Mouse (Mus musculus): ENCODE measurements at regions not wholly inside any gene's neighbourhood (a gene's known extent, or its start where the extent isn't known, plus 50 kb on each side); places are given as distances from the start of the nearest gene placed in this dataset.

DNA sequence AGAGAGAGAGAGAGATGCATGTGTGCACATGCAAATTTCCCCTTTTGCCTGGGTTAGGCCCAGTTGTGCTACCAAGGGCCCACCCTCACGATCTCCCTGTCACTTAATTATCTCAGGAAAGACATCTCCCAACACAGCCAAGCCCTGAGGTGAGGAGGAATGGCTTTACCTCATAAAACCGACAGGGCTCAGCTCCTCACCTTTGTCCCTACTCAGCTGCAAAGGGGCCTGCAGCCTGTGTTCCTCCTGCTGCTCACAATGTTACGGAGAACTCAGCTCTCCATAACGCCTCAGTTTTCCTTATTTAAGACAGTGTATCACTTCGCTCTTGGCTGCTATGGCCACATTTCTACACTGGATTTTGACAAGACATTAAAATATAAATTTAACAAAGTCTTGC, 133.8 kb upstream of the Lrig3 start:
- Histone ChIP-seq H3K9me3 (replicated peaks; ENCODE audit: control insufficient read depth, low read length) (no peaks in the 10 kb centered on the region), H3K27me3 (ENCODE audit: control insufficient read depth, insufficient read depth, low read length) (no peaks in the 10 kb centered on the region), H3K4me2 (ENCODE audit: low read depth, low read length) (no peak overlapping the region), H3K36me3 (ENCODE audit: control insufficient read depth, insufficient read depth) (no peaks in the 10 kb centered on the region), H3K4me1 (ENCODE audit: control insufficient read depth, insufficient read depth, low read length) (no peaks in the 10 kb centered on the region), H3K9ac (ENCODE audit: low read length) (no peak overlapping the region), H3K27ac (ENCODE audit: low read length) (no peak overlapping the region), H3K4me3 (ENCODE audit: low read length) (no peak overlapping the region)
- ATAC-seq (replicated peaks; ENCODE audit: extremely low read depth, insufficient read depth, low FRiP score): no peak
- whole genome bisulfite sequencing: 54% methylated on average over 5 of the region's 5 CpGs

DNA sequence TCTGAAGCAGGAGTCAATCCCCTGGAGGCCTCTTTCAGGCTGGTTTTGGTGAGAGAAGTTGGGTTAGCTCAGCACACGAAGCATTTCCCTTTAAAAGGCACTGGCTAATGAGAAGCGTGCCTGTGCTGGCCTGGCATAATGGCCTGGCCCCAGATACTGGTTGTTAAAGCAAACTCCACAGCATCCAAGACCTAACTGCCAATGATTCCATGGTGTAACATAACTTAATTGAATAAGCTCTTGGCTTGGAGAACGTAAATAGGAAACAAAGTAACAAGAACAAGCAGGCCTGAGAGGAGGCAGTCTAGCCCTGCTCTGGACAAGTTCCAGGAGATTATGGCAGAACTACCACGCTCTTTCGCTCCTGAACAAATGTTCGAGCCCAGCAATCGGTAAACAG, 133.2 kb upstream of the Lrig3 start:
- Histone ChIP-seq H3K27me3 (ENCODE audit: control insufficient read depth, insufficient read depth, low read length) (no peaks in the 10 kb centered on the region), H3K9me3 (replicated peaks; ENCODE audit: control insufficient read depth, low read length) (no peaks in the 10 kb centered on the region), H3K4me2 (ENCODE audit: low read depth, low read length) (no peak overlapping the region), H3K4me1 (ENCODE audit: control insufficient read depth, insufficient read depth, low read length) (no peaks in the 10 kb centered on the region), H3K36me3 (ENCODE audit: control insufficient read depth, insufficient read depth) (no peaks in the 10 kb centered on the region), H3K27ac (ENCODE audit: low read length) (no peak overlapping the region), H3K9ac (ENCODE audit: low read length) (no peak overlapping the region), H3K4me3 (ENCODE audit: low read length) (no peak overlapping the region)
- 73% methylated on average over 7 of the region's 7 CpGs for WGBS
- no peak for ATAC-seq (replicated peaks; ENCODE audit: extremely low read depth, insufficient read depth, low FRiP score)

DNA sequence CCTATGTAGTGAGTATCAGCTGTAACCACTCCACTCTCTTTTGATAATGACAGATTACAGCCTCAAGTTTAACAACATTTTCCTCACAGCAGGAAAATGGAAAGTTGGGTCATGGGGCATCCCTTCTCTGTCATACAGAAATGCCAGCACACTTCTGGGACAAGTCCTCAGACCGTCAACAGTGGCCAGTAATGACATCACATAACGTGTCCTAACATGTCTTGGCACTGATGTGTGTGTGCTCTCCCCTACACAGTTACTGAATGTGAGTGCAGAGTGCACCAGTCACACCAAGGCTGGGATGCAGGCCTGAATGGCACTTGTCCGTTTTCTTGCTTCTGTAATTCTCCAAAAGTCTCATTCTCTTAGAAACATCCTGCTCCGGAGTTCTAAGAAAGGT, 132.0 kb upstream of the Lrig3 start:
- Histone ChIP-seq H3K4me2 (ENCODE audit: low read depth, low read length) (no peak overlapping the region), H3K9me3 (replicated peaks; ENCODE audit: control insufficient read depth, low read length) (no peaks in the 10 kb centered on the region), H3K27ac (ENCODE audit: low read length) (no peak overlapping the region), H3K4me1 (ENCODE audit: control insufficient read depth, insufficient read depth, low read length) (no peaks in the 10 kb centered on the region), H3K9ac (ENCODE audit: low read length) (no peak overlapping the region), H3K27me3 (ENCODE audit: control insufficient read depth, insufficient read depth, low read length) (no peaks in the 10 kb centered on the region), H3K36me3 (ENCODE audit: control insufficient read depth, insufficient read depth) (no peaks in the 10 kb centered on the region), H3K4me3 (ENCODE audit: low read length) (no peak overlapping the region)
- ATAC-seq (replicated peaks; ENCODE audit: extremely low read depth, insufficient read depth, low FRiP score): no peak
- WGBS: 71% methylated on average over 4 of the region's 4 CpGs

DNA sequence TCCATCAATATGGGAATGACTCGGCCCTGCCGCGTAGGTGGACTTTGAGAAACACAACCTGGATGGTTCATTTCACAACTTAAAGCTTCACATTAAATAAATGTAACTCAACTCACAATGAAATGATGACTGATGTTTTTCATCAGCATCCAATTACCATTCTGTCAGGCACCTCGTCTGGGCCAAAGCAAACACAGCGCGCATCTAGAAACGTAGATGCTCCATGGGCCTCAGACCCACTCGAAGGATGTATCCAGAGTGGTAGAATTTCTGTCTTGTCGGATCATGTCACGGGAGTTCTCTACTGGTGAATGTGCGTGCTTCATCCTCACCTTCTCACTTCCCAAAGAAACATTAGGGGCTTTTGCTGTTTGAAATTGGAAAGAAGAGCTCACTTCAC, 127.0 kb upstream of the Lrig3 start:
- ATAC-seq (replicated peaks; ENCODE audit: extremely low read depth, insufficient read depth, low FRiP score): no peak
- WGBS: 55% methylated on average over 11 of the region's 11 CpGs
- no peaks in the 10 kb centered on the region for H3K27me3 ChIP-seq (ENCODE audit: control insufficient read depth, insufficient read depth, low read length)

GRCm38 (mm10) chr10:125839621-125840141, 126.3 kb upstream of the Lrig3 start:
- 26% methylated on average over 5 of the region's 5 CpGs for WGBS
- H3K4me1 ChIP-seq (ENCODE audit: control insufficient read depth, insufficient read depth, low read length): no peaks in the 10 kb centered on the region
- H3K36me3 ChIP-seq (ENCODE audit: control insufficient read depth, insufficient read depth): no peaks in the 10 kb centered on the region
- H3K9ac ChIP-seq (ENCODE audit: low read length): no peak overlapping the region
- H3K27ac ChIP-seq (ENCODE audit: low read length): no peak overlapping the region
- no peaks in the 10 kb centered on the region for H3K9me3 ChIP-seq (replicated peaks; ENCODE audit: control insufficient read depth, low read length)
- no peak overlapping the region for H3K4me2 ChIP-seq (ENCODE audit: low read depth, low read length)
- no peaks in the 10 kb centered on the region for H3K27me3 ChIP-seq (ENCODE audit: control insufficient read depth, insufficient read depth, low read length)
- no peak overlapping the region for H3K4me3 ChIP-seq (ENCODE audit: low read length)
- no peak for ATAC-seq (replicated peaks; ENCODE audit: extremely low read depth, insufficient read depth, low FRiP score)

More for the DNA sequence above, 127.0 kb upstream of the Lrig3 start:
- H3K27ac ChIP-seq (ENCODE audit: low read length): no peak overlapping the region
- no peak overlapping the region for H3K9ac ChIP-seq (ENCODE audit: low read length)
- H3K9me3 ChIP-seq (replicated peaks; ENCODE audit: control insufficient read depth, low read length): no peaks in the 10 kb centered on the region
- no peaks in the 10 kb centered on the region for H3K36me3 ChIP-seq (ENCODE audit: control insufficient read depth, insufficient read depth)
- no peaks in the 10 kb centered on the region for H3K4me1 ChIP-seq (ENCODE audit: control insufficient read depth, insufficient read depth, low read length)
- H3K4me2 ChIP-seq (ENCODE audit: low read depth, low read length): no peak overlapping the region
- no peak overlapping the region for H3K4me3 ChIP-seq (ENCODE audit: low read length)

DNA sequence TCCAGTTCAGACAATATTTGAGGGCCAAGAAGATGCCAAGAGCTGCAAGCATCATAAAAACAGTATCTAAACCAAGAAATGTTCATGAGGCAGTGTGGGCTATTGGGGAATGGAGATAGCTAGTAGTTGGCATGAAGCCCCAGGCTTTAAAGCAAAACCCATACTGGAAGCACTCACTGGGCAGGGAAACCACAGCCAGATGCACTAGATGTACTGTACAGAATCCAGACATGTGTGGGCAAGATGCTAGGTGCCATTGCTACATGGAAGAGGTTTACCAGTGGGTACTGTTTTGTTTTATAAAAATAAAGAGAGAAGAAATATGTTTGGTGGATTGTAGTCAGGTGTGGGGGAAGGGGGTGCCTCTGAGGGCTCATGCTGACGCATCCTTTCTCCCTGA, 125.6 kb upstream of the Lrig3 start:
- 0 out of 2 replicates have a peak, but pooled peaks cover 2% of the 10 kb centered on the region for H3K27me3 ChIP-seq (ENCODE audit: control insufficient read depth, insufficient read depth, low read length)

DNA sequence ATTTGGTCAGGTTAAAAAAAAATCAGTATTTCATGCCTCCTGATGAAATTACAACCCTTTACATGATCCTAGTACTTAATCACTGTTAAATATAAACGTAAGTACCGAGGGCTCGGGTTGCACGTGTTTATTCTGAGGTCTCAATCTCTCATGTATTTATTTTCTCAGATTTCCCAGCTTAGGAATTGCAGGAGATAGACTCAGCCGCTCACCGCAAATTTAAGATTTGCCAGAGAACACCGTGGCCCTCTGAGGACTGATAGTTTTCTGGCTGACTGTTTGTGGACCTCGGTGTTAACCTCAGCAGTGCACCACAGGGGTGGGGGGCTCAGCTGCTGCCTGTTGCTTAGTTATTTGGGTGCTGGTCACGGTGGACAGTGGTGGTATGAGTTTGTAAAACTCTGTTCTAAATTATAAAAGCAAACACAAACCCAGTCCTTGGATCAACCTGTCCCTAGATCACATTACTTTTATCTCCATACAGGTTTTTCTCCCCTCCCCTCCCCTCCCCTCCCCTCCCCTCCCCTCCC, 121.6 kb upstream of the Lrig3 start:
- Histone ChIP-seq H3K27me3 (ENCODE audit: control insufficient read depth, insufficient read depth, low read length) (peaks cover 5% of the 10 kb centered on the region; the same call in 1 of the 2 replicates), H3K9me3 (replicated peaks; ENCODE audit: control insufficient read depth, low read length) (no peaks in the 10 kb centered on the region), H3K4me1 (ENCODE audit: control insufficient read depth, insufficient read depth, low read length) (peaks cover 4% of the 10 kb centered on the region), H3K4me3 (ENCODE audit: low read length) (no peak overlapping the region), H3K27ac (ENCODE audit: low read length) (no peak overlapping the region), H3K36me3 (ENCODE audit: control insufficient read depth, insufficient read depth) (no peaks in the 10 kb centered on the region), H3K4me2 (ENCODE audit: low read depth, low read length) (no peak overlapping the region), H3K9ac (ENCODE audit: low read length) (no peak overlapping the region)
- ATAC-seq (replicated peaks; ENCODE audit: extremely low read depth, insufficient read depth, low FRiP score): no peak
- 50% methylated on average over 9 of the region's 9 CpGs for WGBS

More for the DNA sequence above, 125.6 kb upstream of the Lrig3 start:
- 74% methylated on average over 1 of the region's 1 CpGs for WGBS
- Histone ChIP-seq H3K9me3 (replicated peaks; ENCODE audit: control insufficient read depth, low read length) (no peaks in the 10 kb centered on the region), H3K4me1 (ENCODE audit: control insufficient read depth, insufficient read depth, low read length) (peaks cover 4% of the 10 kb centered on the region), H3K4me3 (ENCODE audit: low read length) (no peak overlapping the region), H3K9ac (ENCODE audit: low read length) (no peak overlapping the region), H3K36me3 (ENCODE audit: control insufficient read depth, insufficient read depth) (no peaks in the 10 kb centered on the region), H3K4me2 (ENCODE audit: low read depth, low read length) (no peak overlapping the region), H3K27ac (ENCODE audit: low read length) (no peak overlapping the region)
- ATAC-seq (replicated peaks; ENCODE audit: extremely low read depth, insufficient read depth, low FRiP score): no peak

DNA sequence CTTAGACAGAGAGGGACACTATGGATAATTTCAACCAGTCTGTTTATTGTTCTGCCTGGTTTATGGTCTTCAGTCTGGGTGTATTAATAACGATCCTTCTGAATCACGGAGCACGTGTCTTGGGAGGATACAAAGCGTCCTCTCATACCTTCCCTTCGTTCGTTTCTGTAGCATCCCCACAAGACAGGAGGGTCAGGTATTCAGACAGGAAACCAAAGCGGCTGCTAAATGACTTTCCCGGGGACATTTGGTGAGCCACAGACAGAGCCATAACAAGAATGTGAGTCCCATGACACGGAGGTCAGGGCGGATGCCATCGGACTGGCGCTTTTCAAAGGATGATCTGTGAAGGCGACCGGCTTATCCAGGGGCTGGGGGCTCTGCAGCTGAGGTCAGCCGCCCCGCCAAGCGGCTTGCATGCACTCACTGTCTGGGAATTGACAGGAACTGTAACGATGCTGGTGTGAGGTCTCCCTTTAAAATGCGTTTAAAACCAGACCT, 120.9 kb upstream of the Lrig3 start:
- Histone ChIP-seq H3K4me3 (ENCODE audit: low read length) (peak overlapping the region; percentile 30), H3K36me3 (ENCODE audit: control insufficient read depth, insufficient read depth) (no peaks in the 10 kb centered on the region), H3K9me3 (replicated peaks; ENCODE audit: control insufficient read depth, low read length) (no peaks in the 10 kb centered on the region), H3K27me3 (ENCODE audit: control insufficient read depth, insufficient read depth, low read length) (peaks cover 5% of the 10 kb centered on the region; the same call in 1 of the 2 replicates), H3K27ac (ENCODE audit: low read length) (no peak overlapping the region), H3K4me1 (ENCODE audit: control insufficient read depth, insufficient read depth, low read length) (peaks cover 4% of the 10 kb centered on the region), H3K4me2 (ENCODE audit: low read depth, low read length) (peak overlapping the region; percentile 53), H3K9ac (ENCODE audit: low read length) (no peak overlapping the region)
- WGBS: 8% methylated on average over 19 of the region's 19 CpGs
- no peak for ATAC-seq (replicated peaks; ENCODE audit: extremely low read depth, insufficient read depth, low FRiP score)

GRCm38 (mm10) chr10:125850370-125850769, 115.6 kb upstream of the Lrig3 start:
- Histone ChIP-seq H3K9ac (ENCODE audit: low read length) (no peak overlapping the region), H3K4me2 (ENCODE audit: low read depth, low read length) (peak overlapping the region; percentile 42; the same call in 1 of the 2 replicates), H3K4me3 (ENCODE audit: low read length) (no peak overlapping the region), H3K4me1 (ENCODE audit: control insufficient read depth, insufficient read depth, low read length) (no peaks in the 10 kb centered on the region; the same call in 1 of the 2 replicates), H3K27ac (ENCODE audit: low read length) (no peak overlapping the region), H3K36me3 (ENCODE audit: control insufficient read depth, insufficient read depth) (no peaks in the 10 kb centered on the region), H3K27me3 (ENCODE audit: control insufficient read depth, insufficient read depth, low read length) (peaks cover 3% of the 10 kb centered on the region; the same call in 1 of the 2 replicates), H3K9me3 (replicated peaks; ENCODE audit: control insufficient read depth, low read length) (no peaks in the 10 kb centered on the region)
- WGBS: 43% methylated on average over 9 of the region's 9 CpGs
- no peak for ATAC-seq (replicated peaks; ENCODE audit: extremely low read depth, insufficient read depth, low FRiP score)
